21 mouse cellular contexts compared by ENCODE assay signal in the genomic region with DNA sequence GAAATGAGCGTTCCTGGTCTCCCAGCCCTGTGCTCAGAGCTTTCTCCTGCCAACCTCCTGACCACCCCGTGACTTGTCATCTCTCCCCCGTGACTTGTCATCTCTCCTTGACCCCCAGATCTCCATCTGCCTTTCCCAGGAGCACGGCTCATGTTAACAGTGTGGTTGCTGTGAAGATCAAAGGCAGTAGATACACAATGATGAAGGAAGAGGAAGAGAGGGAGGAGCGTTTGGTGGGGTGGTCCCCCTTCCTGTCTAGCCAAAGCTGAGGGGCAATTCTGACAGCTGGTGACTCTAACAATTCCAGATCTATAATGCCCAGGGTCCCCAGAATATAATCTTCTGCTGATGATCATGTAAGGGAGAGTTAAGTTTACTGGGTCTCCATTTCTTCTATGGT.
DNase-seq lines count a peak whose midpoint lies in the region; ATAC-seq and TF ChIP-seq lines count a peak whose summit lies in the region.
"Had no signal": no experiment of that assay in that cellular context is flagged by ENCODE, and none has a peak within 500 bp of the region (broad histone marks: within the 10 kb centered on the region; RNA-seq: fewer than 3 reads in every experiment).

No protein-coding gene starts in this region.

- no peak for TF ChIP-seq CTCF in layer of hippocampus, adult 2 months (conservative IDR thresholded peaks at IDR 0.05)

- no peaks in the 10 kb centered on the region for H3K36me3 ChIP-seq in hindbrain, embryonic 12.5 days
- H3K36me3 ChIP-seq: embryonic facial prominence, embryonic 15.5 days; forebrain, embryonic 10.5 days; heart, embryonic 10.5 days had no signal

- no peak overlapping the region for H3K4me2 ChIP-seq in hindbrain, embryonic 12.5 days (replicated peaks)
- H3K4me2 ChIP-seq: embryonic facial prominence, embryonic 15.5 days; hindbrain, embryonic 14.5 days had no signal

- no peak overlapping the region for H3K4me3 ChIP-seq in layer of hippocampus, adult 2 months
- H3K4me3 ChIP-seq in hindbrain, embryonic 12.5 days, result no peak overlapping the region
- H3K4me3 ChIP-seq: embryonic facial prominence, embryonic 15.5 days; erythroblast, embryonic 14.5 days; forebrain, embryonic 10.5 days; heart, embryonic 10.5 days had no signal

- H3K9me3 ChIP-seq in hindbrain, embryonic 12.5 days (replicated peaks), result no peaks in the 10 kb centered on the region
- H3K9me3 ChIP-seq: embryonic facial prominence, embryonic 15.5 days; forebrain, embryonic 10.5 days; heart, embryonic 10.5 days had no signal

- H3K27me3 ChIP-seq in hindbrain, embryonic 12.5 days, result no peaks in the 10 kb centered on the region
- H3K27me3 ChIP-seq: embryonic facial prominence, embryonic 15.5 days had no signal

- 59% methylated on average over 5 of the region's 5 CpGs for WGBS in hindbrain, embryonic 12.5 days

- no peak overlapping the region for H3K9ac ChIP-seq in hindbrain, embryonic 12.5 days
- H3K9ac ChIP-seq: embryonic facial prominence, embryonic 15.5 days; hindbrain, embryonic 14.5 days had no signal

- peak overlapping the region; percentile 43; the same call in 1 of the 2 replicates for H3K27ac ChIP-seq in layer of hippocampus, adult 2 months
- no peak overlapping the region for H3K27ac ChIP-seq in hindbrain, embryonic 12.5 days
- H3K27ac ChIP-seq: embryonic facial prominence, embryonic 15.5 days; forebrain, embryonic 10.5 days; hindbrain, embryonic 14.5 days had no signal

- H3K4me1 ChIP-seq in hindbrain, embryonic 12.5 days, result peaks cover 29% of the 10 kb centered on the region

- no peak for DNase-seq in layer of hippocampus, adult 2 months (ENCODE audit: low spot score in 2 of 2)
- no peak for DNase-seq in layer of hippocampus, postnatal 14 days (ENCODE audit: low spot score in 2 of 2)
- DNase-seq in thymus, postnatal 10 days (ENCODE audit: low spot score in 2 of 2), result peak; percentile 20 to 31
- DNase-seq in thymus, postnatal 4 days, result peak; percentile 45
- no peak for DNase-seq in spleen, postnatal 10 days (ENCODE audit: low spot score in 2 of 2)
- no peak for DNase-seq in heart, postnatal 4 days
- DNase-seq: adrenal gland, adult 8-10 months; adrenal gland, postnatal 36 days; cerebellum, adult 2 months; cerebellum, postnatal 14 days; embryo, embryonic 11 days; heart, adult 18-20 months; heart, postnatal 10 days had no signal

- peak; percentile 39 for ATAC-seq in inflammation-experienced regulatory T-cells, adult 6 months
- ATAC-seq in hindbrain, embryonic 12.5 days (ENCODE audit: low FRiP score), result no peak
- ATAC-seq: forebrain, embryonic 14.5 days had no signal

Comparison
In these comparisons a context has a peak if more than half of its experiments do, and no peak if none do; other contexts are left out.
1. DNase-seq: peak in thymus, postnatal 10 days (2 of 2) and thymus, postnatal 4 days (single experiment); none in layer of hippocampus, adult 2 months (0 of 2), layer of hippocampus, postnatal 14 days (0 of 2), spleen, postnatal 10 days (0 of 2) and heart, postnatal 4 days (single experiment).